Mouse (Mus musculus) retina, postnatal 1 day (tissue): Measurements from ENCODE around the gene 1810046K07Rik.
A peak's percentile ranks its signal among the peaks of the same experiment; 100 is the strongest.

Source experiments
- DNase-seq: peaks from one replicate; pipeline ENCODE4 v3.0.0-alpha.2; 2012

Gene 1810046K07Rik

DNA sequence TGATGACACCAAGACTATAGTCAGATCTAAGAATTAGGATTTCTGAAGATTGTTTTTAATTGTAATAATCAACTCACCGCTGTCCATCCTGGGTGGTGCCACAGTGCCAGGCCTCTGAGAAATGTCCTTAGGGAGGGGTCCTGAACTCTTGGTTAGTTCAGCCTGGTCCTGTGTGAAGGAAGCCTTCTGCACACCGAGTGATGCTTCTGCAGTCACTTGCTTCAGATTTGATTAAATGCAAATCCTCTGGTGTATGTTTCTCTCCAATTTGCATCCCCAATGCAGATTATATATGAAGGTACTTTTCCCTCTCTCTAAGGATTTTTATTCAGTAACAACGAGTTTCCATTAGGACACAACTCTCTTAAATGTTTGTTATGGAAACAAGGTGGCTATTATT is at the start of gene 1810046K07Rik:
1810046K07Rik (minus strand) TSS at position 187 of the 400 bp plus-strand sequence.
- DNase-seq = no peak

DNA sequence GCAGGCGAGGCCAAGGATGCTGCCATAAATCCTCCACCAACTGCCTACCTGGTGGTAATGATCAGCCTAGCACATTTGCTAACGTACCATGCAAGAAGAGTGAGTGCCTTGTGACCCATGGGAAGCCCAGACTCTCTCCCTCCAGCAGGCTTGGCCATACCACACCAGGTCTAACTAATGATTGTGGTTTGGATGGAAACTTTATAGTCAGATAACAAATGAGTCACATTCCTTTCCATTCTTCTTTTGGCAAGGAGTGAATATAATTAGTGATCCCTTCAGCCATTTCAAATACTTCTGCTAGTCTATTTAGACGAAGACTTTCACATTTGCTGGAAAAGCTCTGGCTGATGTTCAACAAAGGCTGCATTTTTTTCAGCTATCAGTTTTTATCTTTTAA is 40.8 kb upstream of the 1810046K07Rik start:
- no peak for DNase-seq

DNA sequence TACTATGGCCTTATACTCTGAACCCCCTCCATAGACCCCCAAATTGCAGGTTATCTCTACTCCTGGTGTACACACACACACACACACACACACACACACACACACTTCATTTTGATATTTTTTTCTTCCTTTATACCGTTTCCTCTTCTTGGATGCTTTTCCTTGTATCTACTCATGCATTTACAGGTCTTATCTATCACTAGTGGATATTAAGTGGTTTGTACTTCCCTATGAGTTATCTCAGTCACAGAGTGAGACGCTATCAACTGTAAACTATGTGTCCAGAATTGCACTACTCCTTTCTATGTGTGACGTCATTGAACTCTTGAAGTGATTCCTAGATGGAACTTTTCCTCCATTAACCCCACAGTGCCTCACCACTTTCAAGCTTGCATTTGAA is 38.4 kb upstream of the 1810046K07Rik start:
- no peak for DNase-seq

DNA sequence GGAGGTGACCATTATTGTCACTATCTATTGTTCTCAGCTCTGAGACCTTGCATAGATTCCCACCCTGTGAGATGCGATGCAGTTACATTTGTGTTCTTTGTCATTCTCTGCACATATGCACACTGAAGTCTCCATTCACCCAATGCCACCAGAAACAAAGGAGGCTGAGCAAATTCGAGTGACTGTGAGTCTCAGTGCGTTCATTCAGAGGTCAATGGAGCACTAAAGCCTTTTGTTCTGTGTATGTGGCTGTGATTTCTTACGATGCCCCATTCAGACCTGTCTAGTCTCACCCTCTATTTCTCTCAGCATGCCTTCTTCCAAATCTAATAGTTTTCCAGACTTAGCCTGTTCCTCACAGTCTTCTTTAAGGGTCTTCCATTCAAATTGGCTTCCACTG is 35.3 kb upstream of the 1810046K07Rik start:
- peak; percentile 34 for DNase-seq

DNA sequence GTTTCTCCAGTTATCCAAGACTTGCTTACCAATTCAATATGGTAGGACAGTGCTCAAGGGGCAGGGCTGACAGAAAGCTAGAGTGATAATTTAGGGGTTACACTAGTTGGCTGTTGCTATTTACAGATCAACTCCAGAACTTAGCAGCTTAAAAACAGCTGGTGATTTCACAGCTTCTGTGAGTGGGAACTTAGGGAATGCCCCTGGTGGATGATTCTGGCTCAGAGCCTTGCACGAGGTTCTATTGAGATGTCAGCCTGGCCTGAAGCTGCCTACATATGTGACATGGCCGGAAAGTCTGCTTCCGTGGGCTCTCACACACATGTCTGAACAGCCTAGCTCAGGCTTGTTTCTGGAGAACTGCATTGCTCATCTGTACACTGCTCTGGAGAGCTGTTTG is 24.8 kb upstream of the 1810046K07Rik start:
- DNase-seq = no peak

DNA sequence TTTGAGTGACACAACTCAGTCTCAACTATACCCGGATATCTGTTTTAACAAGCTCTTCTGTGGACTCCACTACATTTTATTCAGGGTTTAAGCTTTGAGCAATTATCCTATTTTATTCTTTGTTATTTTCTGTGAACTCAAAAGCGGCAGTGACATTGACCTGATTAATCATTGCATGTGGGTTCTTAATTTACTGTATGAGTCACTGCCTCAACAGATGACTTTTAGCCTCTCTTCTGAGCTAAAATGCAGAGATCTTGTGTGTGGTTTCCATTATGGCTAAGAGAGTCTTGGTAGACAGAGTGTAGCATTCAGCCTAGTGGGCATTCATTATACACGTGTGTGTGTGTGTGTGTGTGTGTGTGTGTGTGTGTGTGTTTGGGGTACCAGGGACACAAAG is 24.2 kb upstream of the 1810046K07Rik start:
- DNase-seq = no peak

DNA sequence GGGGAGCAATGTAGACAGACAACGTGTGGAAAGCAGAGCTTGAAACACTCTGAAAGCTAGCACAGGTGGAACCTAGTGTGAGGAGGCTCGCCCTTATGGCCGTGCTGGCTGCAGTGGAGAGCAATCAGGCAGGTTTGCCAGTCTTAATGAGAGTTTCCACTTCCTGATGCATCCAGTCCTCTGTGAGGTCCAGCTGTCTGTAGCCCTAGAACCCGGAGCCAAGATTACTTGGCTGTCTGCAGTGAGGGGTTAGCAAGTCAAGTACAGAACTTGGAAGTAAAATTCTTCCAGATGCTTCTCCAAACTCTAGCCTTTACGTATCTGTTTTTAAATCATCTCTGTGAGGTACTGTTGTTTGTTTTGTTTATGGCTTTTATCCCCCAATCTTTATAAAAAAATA is 20.7 kb upstream of the 1810046K07Rik start:
- no peak for DNase-seq

DNA sequence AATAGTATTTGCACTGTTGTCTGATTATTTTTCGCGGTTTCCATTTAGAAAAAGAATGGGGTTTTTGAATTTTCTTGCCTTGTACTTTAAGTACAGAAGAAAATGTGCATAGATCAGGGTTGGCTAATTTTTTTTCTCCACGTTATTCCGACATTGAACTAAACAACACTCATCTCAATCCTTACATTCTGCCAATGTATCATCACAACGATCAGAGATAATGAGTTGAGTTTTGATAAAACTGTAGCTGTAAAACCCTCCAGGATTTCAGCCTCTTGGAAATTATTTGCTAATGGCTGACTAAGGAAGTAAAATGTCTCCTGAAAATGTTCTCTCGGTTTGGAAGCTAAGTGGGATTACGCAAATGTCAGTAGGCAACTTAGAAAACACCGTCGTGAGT is 17.1 kb upstream of the 1810046K07Rik start:
- DNase-seq = no peak

DNA sequence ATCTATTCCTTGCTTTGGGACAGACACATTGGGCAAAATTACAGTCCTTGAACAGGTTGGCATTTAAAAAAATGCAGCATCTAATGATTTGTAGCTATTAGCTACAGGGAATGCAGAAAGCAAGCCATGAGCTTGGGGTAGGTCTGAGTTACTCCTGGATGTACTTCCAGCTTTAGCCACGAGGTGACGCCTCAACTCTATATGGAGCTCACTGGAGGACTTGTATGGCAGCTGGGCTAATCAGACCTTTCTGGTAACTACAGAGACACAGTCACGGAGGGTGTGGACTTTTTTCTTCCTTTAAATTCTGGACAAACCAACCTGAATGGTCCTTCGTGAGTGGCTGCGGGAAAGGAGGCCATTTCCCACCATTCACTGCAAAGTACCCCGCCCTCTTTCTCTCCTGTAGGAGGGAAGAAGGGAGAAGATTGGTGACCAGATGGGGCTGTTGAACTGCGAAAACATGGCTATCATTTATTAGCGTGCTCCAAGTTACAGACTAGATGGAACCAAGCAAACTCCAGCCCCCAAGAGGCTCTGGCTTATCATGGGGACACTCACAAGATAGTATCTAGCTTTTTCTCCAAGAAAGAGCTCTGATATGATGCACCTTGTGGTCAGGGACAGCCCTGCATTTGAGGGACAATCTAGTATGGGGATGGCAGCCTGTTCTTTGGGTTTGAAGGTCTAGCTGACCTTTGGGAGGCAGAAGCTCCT is 6.7 kb upstream of the 1810046K07Rik start:
- peak; percentile 88 for DNase-seq

DNA sequence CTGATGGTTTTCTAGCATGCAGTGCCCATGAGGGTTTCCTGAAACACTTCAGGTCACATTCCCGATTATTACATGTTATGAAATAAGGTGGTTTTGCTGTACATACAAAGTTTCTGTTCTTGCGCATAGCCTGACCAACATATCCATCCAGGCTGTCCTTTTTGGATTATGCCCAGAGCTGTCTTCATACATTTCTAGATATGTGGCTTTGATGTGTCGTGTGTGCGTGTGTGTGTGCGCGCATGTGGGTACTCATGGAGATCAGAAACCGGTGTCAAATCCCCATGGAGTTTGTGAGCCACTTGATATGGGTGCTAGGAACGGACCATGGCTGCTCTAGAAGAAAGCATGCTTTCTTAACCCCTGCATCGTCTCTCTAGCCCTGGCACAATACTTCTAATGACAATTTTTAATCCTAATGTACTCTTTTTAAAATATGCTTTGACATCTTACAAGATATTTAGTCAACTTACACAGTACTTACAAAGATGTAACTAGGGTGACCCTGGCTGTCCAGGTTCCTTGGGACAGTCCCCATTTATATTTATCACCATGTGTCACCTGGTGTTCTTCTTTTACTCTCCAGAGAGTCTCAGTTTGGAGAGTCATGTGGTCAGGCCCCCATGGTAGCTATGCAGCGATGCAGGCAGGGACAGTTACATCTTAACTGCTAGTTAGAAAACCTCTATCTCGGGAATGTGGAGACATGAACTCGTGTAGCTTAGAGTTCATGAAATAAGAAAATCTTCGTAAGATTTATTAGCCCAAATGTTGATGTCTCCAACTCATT is 2.9 kb upstream of the 1810046K07Rik start:
- no peak for DNase-seq

DNA sequence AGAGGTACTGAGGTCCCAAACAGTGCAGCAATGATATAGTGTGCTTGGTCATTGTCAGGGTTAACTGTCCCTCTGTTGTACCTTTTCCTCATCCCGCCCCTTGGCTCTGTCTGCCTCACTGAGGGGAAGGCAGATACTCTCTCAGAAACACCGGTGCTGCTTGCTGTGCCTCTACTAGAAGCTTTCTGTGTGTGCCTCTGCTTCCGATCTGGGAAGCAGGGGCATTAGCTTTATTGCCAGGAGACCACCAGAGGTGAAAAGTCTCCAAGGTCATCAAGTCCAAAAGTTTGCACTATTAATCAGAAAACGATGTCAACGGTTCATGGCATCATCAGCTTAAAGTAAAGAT is 1.2 kb downstream of the 1810046K07Rik start:
- no peak for DNase-seq

DNA sequence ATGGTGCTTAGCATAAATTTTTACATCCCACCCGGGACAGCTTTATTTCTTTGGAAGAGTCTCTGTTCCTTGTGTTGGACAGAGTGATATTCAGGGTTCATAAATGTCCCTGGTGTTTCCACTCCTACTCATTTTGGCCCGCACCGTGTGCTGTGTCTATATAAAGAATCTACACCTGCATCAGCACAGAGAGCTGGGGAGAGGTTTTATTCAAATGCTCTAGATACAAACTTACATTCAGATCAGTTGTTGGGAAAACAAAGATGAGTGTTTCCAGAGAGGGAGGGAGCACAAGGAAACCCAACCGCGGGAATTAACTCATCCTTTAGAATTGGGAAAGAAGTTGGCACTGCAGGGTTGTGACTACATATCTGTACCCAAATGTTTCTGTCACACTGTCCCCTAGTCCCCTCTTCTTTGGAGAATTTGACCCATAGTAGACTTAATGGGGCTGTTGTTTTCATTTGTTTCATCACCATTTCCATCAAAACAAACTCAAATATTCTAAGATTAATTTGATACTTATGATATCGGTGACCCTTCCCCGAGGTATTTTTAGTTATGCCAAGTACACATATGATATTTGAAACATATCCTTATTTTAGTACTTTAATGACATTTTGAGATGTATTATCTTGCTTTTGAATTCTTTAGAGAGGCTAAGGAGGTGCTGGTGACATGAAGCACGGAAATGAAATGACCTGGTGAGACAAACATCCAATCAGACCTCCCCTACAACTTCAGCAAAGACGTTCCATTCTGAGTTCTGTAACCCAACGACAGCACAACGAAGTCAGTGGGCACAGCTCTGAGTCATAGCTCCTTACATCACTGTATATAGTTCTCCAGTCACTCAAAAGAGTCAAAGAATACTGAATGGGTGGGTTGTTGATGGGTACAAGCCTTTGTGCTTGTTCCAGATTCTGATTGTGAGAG is 1.8 kb downstream of the 1810046K07Rik start:
- DNase-seq = no peak

DNA sequence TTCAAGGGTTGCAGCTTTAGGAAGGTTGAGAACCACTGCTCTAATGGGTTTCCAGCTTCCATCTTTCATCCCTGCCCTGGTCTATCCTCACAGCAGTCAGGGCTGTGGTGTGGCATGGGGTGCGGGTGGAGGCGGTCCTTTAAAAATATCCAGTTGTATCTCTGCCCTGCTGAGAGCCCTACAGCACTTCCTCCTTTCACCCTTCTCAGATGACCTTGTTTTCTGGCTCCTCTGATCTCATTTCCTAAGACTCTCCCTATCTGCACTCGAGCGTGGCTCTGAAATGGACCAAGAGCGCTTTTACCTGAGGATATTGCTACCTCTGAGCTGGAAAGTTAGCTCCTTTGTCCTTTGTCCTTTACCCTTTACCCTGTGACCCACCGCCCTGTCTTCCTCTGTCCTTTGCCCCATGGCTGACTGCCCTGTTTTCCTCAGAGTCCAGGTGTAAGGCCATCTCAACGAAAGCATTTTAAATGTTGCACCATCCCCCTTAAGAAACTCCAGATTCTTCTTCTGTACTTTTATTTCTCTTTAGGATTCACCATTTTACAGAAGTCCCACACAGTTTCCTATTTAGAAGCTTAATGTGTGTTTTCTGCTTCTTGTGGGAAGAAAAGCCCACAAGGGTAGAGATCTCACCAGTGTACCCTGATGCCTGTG is 4.2 kb downstream of the 1810046K07Rik start:
- DNase-seq = no peak

DNA sequence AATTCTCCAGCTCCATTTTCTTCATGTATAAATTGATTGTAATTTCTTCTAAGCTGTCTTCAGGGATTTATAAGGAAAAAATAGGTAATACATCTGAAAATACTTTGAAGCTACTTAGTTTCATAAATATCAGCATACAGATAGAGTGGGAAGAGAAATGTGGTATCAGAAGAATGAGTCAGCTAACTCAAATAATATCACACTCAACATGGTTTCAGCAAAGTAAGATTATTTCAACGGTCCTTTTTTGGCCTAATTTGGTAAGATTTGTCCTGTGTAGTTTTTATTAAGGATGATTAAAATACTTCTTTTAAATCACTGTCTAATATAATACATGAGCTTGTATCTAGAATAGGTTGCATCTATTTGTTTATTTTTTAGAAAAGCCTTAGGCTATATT is 8.6 kb downstream of the 1810046K07Rik start:
- no peak for DNase-seq

DNA sequence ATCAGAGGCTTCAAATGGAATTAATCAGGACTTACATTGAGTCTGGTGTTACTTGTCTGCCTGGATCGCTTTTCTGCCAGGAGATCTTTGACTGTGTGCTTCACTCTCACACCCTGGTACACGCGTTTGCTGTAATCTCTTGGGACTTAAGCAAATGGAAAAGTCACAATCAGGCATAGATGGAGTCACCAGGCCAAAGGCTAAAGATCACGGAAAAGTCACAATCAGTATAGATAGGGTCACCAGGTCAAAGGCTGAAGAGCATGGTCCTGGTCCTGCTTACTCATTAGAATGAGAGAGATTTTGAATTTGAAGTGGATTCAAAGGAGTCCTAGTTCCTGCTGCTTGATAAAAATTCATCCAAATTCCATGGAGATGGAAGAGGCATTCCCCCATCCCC is 10.5 kb downstream of the 1810046K07Rik start:
- no peak for DNase-seq

DNA sequence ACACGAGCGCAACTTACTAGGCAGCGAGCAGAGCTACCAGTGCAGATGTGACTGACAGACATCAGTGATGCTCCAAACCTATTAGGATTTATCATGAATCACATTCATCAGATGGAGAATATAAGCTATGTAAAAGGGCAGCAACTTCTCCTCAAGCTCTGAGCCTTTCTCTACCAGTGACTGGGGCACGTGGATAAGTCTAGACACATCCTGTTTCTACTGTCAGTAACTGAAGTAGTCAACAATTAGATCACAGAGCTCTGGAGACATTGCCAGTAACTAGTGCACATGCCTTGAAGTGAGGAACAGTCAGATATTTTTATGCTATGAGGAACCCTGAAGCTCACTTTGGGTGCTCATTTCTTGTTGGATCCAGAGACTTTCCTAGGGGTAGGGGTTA is 11.4 kb downstream of the 1810046K07Rik start:
- no peak for DNase-seq

DNA sequence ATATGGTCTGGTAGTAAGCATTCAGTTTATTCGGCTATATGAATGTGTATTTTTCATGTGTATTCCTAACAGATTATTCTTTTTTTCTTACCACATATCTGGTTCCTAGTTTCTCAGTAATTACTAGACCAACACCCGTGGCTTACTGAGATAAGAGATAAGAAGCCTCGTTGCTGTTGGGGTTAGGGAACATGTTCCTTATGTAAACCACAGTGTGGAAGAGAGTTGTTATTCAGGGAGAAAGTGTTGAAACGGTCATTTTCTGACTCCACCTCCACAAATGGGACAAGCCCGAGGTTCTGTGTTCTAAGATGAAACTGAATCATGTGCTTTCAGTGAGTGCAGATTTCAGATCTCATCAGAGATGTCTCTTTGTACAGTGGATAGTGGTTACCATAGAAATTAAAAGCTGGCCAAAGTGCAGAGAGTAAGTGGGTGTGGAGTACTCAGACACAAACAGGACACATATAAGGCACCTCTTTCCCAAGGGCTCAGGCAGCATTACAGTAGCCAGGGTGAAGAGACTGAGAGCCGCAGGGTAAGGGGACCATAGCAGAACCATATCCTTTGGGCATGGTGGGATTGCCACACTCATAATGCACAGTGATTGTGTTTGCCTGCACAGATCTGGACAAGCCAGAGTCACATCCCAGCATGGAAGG is 13.2 kb downstream of the 1810046K07Rik start:
- DNase-seq = no peak

DNA sequence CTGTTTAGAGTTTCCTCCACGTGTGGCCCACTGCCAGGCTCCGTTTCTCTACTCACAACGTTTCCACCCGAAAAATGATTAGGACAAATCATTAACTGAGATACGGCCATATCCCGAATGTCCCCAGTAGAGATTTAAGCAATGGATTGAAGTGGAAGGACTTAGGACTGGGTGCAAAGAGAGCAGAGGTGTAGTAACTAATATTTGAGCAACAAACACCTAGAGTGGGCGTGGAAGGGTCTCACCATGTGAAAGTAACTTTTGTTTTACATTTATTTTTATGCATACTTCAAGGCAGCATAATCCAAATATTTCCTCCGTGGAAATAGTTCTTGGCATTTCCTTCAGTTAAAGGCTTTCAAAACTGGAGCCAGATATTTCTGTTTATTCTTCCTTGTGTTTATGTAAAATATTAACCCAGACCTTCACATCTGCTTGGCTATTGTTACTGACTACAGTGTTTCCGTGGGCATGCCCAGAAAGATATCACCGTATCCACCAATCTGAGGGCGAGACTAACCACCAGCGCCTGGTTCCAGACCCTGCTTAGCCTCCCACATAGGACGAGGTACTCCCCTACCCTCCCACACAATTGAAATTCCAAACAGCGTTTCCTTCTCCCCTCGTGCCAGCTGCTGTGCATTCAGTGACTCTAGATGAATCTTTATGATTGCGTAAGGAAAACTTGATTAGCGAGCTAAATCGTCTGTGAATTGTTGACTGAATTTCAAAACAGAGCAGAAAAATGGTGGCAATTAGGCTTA is 16.0 kb downstream of the 1810046K07Rik start:
- no peak for DNase-seq

DNA sequence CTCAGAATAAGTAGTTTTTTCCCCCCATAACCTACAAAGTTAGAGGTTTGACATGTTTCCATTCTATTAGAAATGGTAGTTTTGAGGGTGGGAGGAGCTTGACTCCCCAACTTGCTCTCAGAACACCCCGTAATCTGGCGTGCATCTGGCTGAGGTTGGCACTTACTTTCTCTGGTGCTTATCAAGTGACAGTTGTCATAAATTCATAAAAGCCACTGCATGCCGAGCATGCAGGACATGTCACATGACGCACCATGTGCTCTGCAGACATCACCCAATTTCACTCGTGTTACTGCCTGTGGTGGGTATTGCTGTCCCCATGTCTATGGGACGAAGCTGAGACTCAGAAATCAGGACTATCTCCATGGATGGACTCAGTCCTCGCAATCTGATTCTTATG is 18.2 kb downstream of the 1810046K07Rik start:
- DNase-seq = no peak

DNA sequence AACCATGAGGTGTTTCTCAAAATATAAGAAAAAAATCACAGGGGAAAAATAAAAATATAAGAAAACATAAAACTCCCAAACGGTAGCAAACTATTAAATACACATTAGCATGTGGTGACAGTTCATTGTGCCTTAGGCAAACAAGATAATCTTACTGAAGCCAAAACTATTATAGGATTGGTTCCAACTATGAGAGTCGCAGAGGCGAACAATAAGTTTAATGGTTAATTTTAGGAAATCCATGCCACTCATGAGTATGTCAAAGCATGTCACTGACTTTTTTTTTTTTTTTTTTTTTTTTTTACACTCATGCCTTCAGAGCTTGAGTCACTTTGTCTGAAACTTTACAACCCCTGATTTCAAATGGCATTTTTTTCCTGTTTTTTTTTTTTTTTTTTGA is 22.4 kb downstream of the 1810046K07Rik start:
- DNase-seq = no peak

DNA sequence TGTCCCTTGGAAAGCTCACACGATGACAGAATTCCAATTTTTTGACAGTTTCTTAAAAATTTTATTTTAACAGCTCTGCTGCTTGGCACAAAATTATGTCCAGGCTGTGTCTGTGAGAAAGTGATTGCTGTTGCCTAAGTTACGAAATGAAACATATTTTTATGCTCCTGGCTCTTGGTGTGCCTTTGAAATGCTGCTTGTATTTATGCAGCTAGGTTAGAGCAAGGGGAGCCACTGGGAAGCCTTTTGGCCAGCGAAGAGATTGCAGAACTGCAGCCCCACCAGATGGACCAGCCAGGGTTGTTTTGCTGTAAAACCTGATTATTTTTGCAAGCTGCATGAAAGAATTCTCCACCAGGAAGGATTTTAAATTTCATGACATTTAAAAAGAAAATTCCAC is 23.6 kb downstream of the 1810046K07Rik start:
- DNase-seq = no peak

DNA sequence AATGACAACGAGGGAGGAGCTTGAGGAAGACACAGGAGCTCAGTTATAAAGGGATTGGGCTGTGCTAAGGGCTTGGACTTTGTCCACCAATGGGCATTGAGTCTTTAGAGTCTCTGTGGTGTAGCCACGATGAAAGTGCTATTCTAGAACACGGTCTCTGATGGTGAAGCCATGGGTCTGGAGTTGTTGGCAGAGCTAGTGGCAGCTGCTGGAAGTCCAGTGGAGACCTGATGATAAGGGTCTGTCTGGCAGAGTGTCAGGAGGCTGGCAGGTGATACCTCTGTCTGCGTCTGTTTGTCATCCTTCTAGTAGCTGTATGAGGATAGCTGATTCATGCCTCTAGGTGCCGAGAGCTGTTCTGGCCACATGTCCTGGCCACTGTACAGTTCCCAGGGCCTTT is 24.7 kb downstream of the 1810046K07Rik start:
- DNase-seq = no peak
